Mouse (Mus musculus) spleen, adult 12 weeks (tissue): ENCODE data around the gene Aamp.
A peak's percentile ranks its signal among the peaks of the same experiment; 100 is the strongest.

Experiments
- DNase-seq: peaks from one replicate; pipeline ENCODE4 v3.0.0; 2022; ENCODE audit warnings: low spot score

The Aamp gene

DNA sequence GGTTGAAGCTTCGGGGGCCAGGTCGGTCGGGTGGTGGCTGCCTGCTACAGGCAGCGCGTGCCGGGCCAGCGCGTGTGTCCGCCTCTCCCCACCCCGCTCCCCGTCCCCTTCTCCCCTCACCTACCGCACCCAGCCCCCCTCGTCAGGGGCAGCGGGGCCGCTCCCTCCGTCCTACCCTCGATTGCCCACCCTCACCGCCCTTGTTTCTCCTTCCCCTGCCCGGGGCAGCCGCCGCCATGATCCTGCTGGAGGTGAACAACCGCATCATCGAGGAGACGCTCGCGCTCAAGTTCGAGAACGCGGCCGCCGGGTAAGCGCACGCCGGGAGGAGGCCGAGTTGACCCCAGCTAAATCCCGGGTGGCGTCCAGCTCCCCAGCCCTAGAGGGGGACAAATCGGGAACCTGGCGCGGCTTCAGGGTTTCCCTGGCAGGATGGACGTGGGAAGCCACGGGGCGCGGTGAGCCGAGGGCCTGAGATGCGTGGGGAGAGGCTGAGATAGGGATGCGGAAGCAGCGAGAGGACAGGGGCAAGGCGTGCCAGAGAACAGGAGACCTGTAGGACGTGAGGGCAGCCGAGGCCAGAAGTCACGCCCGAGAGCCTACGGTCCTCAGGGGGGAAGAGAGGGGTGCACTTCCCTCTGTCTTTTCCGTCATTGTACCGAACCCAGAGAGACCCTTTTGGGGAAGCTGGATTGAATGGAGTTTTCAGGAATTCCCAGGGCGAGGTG lies 47.8 kb downstream of the Aamp start:
- DNase-seq: peak; percentile 59

DNA sequence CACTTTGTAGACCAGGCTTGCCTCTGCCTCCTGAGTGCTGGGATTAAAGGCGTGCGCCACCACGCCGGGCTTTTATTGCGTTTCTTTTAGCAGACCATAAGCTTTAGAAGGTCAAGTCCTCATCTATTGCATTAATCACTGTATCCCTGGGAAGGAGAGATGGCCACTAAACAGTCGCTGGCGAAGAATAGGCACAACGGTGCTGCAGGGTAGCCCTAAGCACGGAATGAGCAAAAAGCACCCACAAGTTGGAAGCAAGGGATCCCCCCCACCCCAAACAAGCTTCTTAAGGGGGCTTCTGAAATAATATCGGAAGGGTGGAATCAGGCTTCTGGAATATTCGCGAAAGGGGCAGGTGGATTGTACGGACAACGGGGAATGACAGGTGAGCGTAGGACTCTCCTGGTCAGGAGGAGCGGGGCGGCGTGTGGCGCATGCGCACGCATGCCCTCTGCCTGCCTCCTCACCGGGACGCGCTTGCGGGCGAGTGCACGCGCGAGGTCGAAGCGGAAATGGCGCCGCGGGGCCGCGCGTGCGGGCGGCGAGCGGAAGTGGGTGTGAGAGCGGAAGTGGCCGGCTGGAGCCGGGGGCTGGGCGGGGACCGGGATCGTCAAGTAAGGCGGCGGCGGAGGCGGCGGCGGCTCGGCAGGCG lies 48.5 kb downstream of the Aamp start, which contains the start of gene Arpc2:
TSS of gene Arpc2 (plus strand) at position 147 of the 652 bp plus-strand sequence.
- peak; percentile 98 for DNase-seq

DNA sequence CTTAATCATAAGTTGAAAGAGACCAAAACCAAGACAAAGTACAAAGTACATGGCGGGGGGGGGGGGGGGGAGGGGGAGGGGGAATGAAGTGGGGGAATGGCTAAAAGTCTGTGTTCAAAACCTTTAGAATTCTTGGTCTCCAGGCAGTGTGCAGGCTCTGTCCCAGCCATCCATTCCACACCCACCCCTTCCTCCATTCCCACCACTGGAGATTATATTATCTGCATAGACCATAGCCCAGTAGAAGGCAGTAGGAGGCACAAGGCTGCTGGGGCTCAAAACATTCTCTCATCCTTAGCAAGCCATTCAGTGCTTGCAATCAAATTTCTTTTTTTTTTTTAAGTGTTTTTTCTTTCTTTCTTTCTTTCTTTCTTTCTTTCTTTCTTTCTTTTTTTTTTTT lies 53.5 kb downstream of the Aamp start:
- no peak for DNase-seq

DNA sequence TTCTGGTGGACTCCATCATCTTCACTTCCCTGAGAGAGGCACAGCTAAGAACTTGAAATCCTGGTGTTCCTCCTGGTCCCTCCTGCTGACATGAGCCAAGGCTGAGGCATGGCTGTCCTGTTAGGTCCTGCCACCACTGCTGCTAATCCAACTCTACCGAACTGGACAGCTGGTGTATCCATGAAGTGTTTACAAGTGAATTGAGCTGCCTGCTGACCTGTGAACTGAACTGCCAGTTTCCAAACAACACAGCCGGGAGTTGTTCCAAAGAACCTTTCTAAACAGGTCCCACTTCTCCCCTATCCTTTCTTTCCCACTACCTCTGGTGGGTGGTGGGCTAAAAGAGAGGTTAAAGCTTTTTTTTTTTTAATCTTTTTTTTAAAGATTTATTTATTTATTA lies 54.6 kb downstream of the Aamp start:
- DNase-seq: no peak
